Mouse (Mus musculus) forebrain, embryonic 11.5 days (tissue): ENCODE results near the gene 9530003J23Rik. TPM values are rescaled to one million over a fixed set of nuclear protein-coding genes. Genes with fewer than 3 reads are reported as not detected.
"Not testable (repeated sequence)": the region's sequence is repeated elsewhere in the genome, so short reads cannot be mapped to it uniquely, and the experiment has no call there.

Experiments
- ATAC-seq: fragments of 200-750 bp; cut with Nextera tagmentation; replicated peaks from 2 replicates; pipeline ENCODE4 v1.8.0; 2017; ENCODE audit warnings: moderate TSS enrichment; ENCODE audit not compliant: low FRiP score
- DNase-seq: peaks from one replicate; pipeline ENCODE4 v3.0.0-alpha.2; 2017; ENCODE audit warnings: low spot score
- H3K27ac ChIP-seq: fragments of 300-500 bp; sonication (generic); 2 replicates; pipeline ENCODE4 v1.5.1; 2014; ENCODE audit warnings: low read depth, low read length
- H3K27me3 ChIP-seq: fragments of 300-500 bp; sonication (generic); 2 replicates; pipeline ENCODE4 v1.6.1; 2014; ENCODE audit warnings: mild to moderate bottlenecking, low read length, mixed read lengths; ENCODE audit not compliant: control insufficient read depth, insufficient read depth
- H3K36me3 ChIP-seq: fragments of 300-500 bp; sonication (generic); 2 replicates; pipeline ENCODE4 v1.6.1; 2014; ENCODE audit warnings: mild to moderate bottlenecking, low read length, moderate library complexity, mixed read lengths; ENCODE audit not compliant: control insufficient read depth, insufficient read depth
- H3K4me1 ChIP-seq: fragments of 300-500 bp; sonication (generic); replicated peaks from 2 replicates; pipeline ENCODE4 v1.6.1; 2014; ENCODE audit warnings: low read length, mixed read lengths; ENCODE audit not compliant: control insufficient read depth, insufficient read depth
- H3K4me2 ChIP-seq: fragments of 300-500 bp; sonication (generic); 2 replicates; pipeline ENCODE4 v1.6.1; 2014; ENCODE audit warnings: low read depth, mild to moderate bottlenecking, low read length, moderate library complexity, mixed read lengths; ENCODE audit not compliant: severe bottlenecking
- H3K4me3 ChIP-seq: fragments of 300-500 bp; sonication (generic); 2 replicates; pipeline ENCODE4 v1.5.1; 2014; ENCODE audit warnings: low read depth, low read length
- H3K9ac ChIP-seq: fragments of 300-500 bp; sonication (generic); 2 replicates; pipeline ENCODE4 v1.6.1; 2014; ENCODE audit warnings: low read length
- H3K9me3 ChIP-seq: fragments of 300-500 bp; sonication (generic); 2 replicates; pipeline ENCODE4 v1.6.1; 2016; ENCODE audit warnings: low read length, mixed read lengths; ENCODE audit not compliant: control insufficient read depth
- WGBS: fragments of 180-500 bp; shearing (Covaris S2); extraction: QIAGEN DNeasy Blood & Tissue Kit; methylation state at CpG from one replicate; pipeline ENCODE4 v1.1.7; 2014; 5-methylcytosine and 5-hydroxymethylcytosine counted together
- polyA plus RNA-seq: library from polyadenylated mRNA; unstranded; fragments of >200 nt; fragmentation: Nextera tagmentation; extraction: Ambion mirVana; gene quantifications from 2 replicates; pipeline ENCODE4 v1.2.1, GENCODE M21; 2014

Gene 9530003J23Rik
- polyA plus RNA-seq, 1 experiment from 2014 or later = not detected

- Histone ChIP-seq H3K4me2 (no peak within 1 kb of the TSS), H3K9ac (no peak within 1 kb of the TSS), H3K27me3 (no peaks in the 10 kb centered on the region), H3K36me3 (no peaks in the 10 kb centered on the region), H3K4me3 (no peak within 1 kb of the TSS), H3K4me1 (no peaks in the 10 kb centered on the region), H3K27ac (no peak within 1 kb of the TSS), H3K9me3 (no peaks in the 10 kb centered on the region)
- ATAC-seq = no peak
- WGBS = 73% methylated on average over 4 of the region's 4 CpGs
- no peak for DNase-seq
Observed at GRCm38 (mm10) chr10:117282049-117282448, 43.5 kb upstream of the 9530003J23Rik start, which contains the start of gene Lyz2. Gene Lyz2 (minus strand): TSS chr10:117282321.

GRCm38 (mm10) chr10:117281381-117281920 lies 42.9 kb upstream of the 9530003J23Rik start:
- no peak overlapping the region for H3K4me3 ChIP-seq
- H3K9me3 ChIP-seq = no peaks in the 10 kb centered on the region
- H3K4me1 ChIP-seq = no peaks in the 10 kb centered on the region
- no peak overlapping the region for H3K27ac ChIP-seq
- H3K36me3 ChIP-seq = no peaks in the 10 kb centered on the region
- H3K9ac ChIP-seq = no peak overlapping the region
- ATAC-seq = no peak
- 88% methylated on average over 7 of the region's 7 CpGs for WGBS
- no peaks in the 10 kb centered on the region for H3K27me3 ChIP-seq
- no peak for DNase-seq
- no peak overlapping the region for H3K4me2 ChIP-seq

- ATAC-seq = no peak
- DNase-seq = no peak
- H3K36me3 ChIP-seq = no peaks in the 10 kb centered on the region
- H3K4me1 ChIP-seq = no peaks in the 10 kb centered on the region
- no peak overlapping the region for H3K4me3 ChIP-seq
- no peak overlapping the region for H3K9ac ChIP-seq
- 69% methylated on average over 1 of the region's 1 CpGs for WGBS
- H3K9me3 ChIP-seq = no peaks in the 10 kb centered on the region
- no peak overlapping the region for H3K4me2 ChIP-seq
- no peaks in the 10 kb centered on the region for H3K27me3 ChIP-seq
- no peak overlapping the region for H3K27ac ChIP-seq
Observed at GRCm38 (mm10) chr10:117280000-117280399, 41.5 kb upstream of the 9530003J23Rik start.

GRCm38 (mm10) chr10:117278510-117278909 lies 40.0 kb upstream of the 9530003J23Rik start:
- H3K4me2 ChIP-seq, H3K9me3 ChIP-seq, H3K27ac ChIP-seq, ATAC-seq, H3K9ac ChIP-seq, H3K27me3 ChIP-seq, DNase-seq, H3K4me1 ChIP-seq, H3K36me3 ChIP-seq, H3K4me3 ChIP-seq: not testable (repeated sequence)
- WGBS = 76% methylated on average over 2 of the region's 2 CpGs

GRCm38 (mm10) chr10:117277779-117278178 lies 39.3 kb upstream of the 9530003J23Rik start:
- H3K36me3 ChIP-seq, H3K4me3 ChIP-seq, DNase-seq, H3K4me2 ChIP-seq, H3K27me3 ChIP-seq, H3K27ac ChIP-seq, H3K9ac ChIP-seq, H3K9me3 ChIP-seq, ATAC-seq, H3K4me1 ChIP-seq: not testable (repeated sequence)
- WGBS = 87% methylated on average over 9 of the region's 9 CpGs

GRCm38 (mm10) chr10:117275681-117276369 lies 37.3 kb upstream of the 9530003J23Rik start:
- WGBS = 85% methylated on average over 10 of the region's 10 CpGs
- ATAC-seq (no peak), DNase-seq (no peak)
- H3K27ac ChIP-seq = no peak overlapping the region
- no peaks in the 10 kb centered on the region for H3K36me3 ChIP-seq
- H3K9me3 ChIP-seq = no peaks in the 10 kb centered on the region
- H3K4me1 ChIP-seq = no peaks in the 10 kb centered on the region
- no peaks in the 10 kb centered on the region for H3K27me3 ChIP-seq
- H3K4me2 ChIP-seq = no peak overlapping the region
- no peak overlapping the region for H3K9ac ChIP-seq
- H3K4me3 ChIP-seq = no peak overlapping the region

GRCm38 (mm10) chr10:117274645-117275044 lies 36.1 kb upstream of the 9530003J23Rik start:
- not testable (repeated sequence) for DNase-seq, H3K4me1 ChIP-seq, H3K36me3 ChIP-seq, H3K9me3 ChIP-seq, H3K27ac ChIP-seq, H3K4me3 ChIP-seq, H3K27me3 ChIP-seq, H3K4me2 ChIP-seq, H3K9ac ChIP-seq, ATAC-seq
- 88% methylated on average over 2 of the region's 7 CpGs for WGBS

- Histone ChIP-seq H3K27me3 (no peaks in the 10 kb centered on the region), H3K27ac (no peak overlapping the region), H3K4me1 (no peaks in the 10 kb centered on the region), H3K9me3 (no peaks in the 10 kb centered on the region), H3K9ac (no peak overlapping the region), H3K4me2 (no peak overlapping the region), H3K36me3 (no peaks in the 10 kb centered on the region), H3K4me3 (no peak overlapping the region)
- ATAC-seq (no peak), DNase-seq (no peak)
Observed at GRCm38 (mm10) chr10:117272023-117272422, 33.5 kb upstream of the 9530003J23Rik start.

- ATAC-seq (no peak), DNase-seq (no peak)
- Histone ChIP-seq H3K4me2 (no peak overlapping the region), H3K9me3 (no peaks in the 10 kb centered on the region), H3K4me3 (no peak overlapping the region), H3K4me1 (no peaks in the 10 kb centered on the region), H3K27me3 (no peaks in the 10 kb centered on the region), H3K27ac (no peak overlapping the region), H3K36me3 (no peaks in the 10 kb centered on the region), H3K9ac (no peak overlapping the region)
Observed at GRCm38 (mm10) chr10:117259870-117260269, 21.4 kb upstream of the 9530003J23Rik start.
